In the genomic region with DNA sequence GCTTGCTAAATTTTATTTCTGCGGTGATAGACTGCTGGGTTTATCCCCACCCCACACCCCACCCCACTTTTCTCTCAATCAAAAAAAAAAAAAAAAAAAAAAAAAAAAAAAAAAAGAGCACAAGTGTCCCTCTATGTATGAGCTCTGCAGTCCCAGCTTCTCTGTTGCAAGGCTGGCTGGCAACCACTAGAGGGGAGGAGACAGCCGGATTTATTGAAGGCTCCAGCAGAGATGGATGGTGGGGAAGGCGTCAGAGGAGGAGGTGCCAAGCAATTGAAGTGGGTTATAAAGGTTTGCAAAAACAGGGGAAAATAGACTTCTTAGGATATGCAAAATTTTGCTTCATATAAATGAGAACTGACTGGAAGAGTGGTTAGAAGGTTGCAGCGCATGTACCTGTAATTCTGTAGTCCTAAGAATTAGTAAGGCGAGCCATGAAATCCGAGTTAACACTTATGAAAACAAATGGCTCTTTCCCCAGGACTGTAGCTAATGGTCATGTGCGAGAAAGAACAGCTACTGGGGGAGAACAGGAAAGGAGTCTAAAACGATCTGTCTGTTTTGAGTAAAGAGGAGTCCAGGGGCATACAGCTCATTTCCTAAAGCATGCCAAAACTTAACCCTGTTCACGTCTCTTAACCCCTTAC, we compare ENCODE assay signal across 8 mouse cellular contexts.
A peak's percentile ranks its signal among the peaks of the same experiment; 100 is the strongest.
DNase-seq lines count a peak whose midpoint lies in the region; ATAC-seq and TF ChIP-seq lines count a peak whose summit lies in the region.

No protein-coding gene starts in this region.

- H3K36me3 ChIP-seq in forebrain, embryonic 13.5 days (ENCODE audit: poor library complexity, severe bottlenecking), result no peaks in the 10 kb centered on the region
- H3K36me3 ChIP-seq in midbrain, embryonic 14.5 days (ENCODE audit: control insufficient read depth, insufficient read depth, low read length), result no peaks in the 10 kb centered on the region

- H3K27ac ChIP-seq in forebrain, embryonic 13.5 days, result peak overlapping the region; percentile 84
- peak overlapping the region; percentile 60 for H3K27ac ChIP-seq in midbrain, embryonic 14.5 days (replicated peaks; ENCODE audit: low read depth, low read length)

- peak overlapping the region; percentile 15 for H3K4me3 ChIP-seq in forebrain, embryonic 13.5 days
- peak overlapping the region; percentile 20 for H3K4me3 ChIP-seq in midbrain, embryonic 14.5 days (replicated peaks; ENCODE audit: low read depth, low read length)

- peak; percentile 83 for TF ChIP-seq CTCF in Patski (IDR thresholded peaks at IDR 0.05)

- peaks cover 59% of the 10 kb centered on the region for H3K4me1 ChIP-seq in forebrain, embryonic 13.5 days
- peaks cover 32% of the 10 kb centered on the region for H3K4me1 ChIP-seq in midbrain, embryonic 14.5 days (ENCODE audit: control insufficient read depth, insufficient read depth, low read length)

- in situ Hi-C loops in Patski (cut with MboI; ENCODE audit: low pct_unique_long_range_greater_than_20kb), result loop anchor here (10.0 kb wide), 1 partner anchor 904 kb away; no protein-coding TSS in a partner anchor

- CTCF ChIA-PET in Patski (lab: Charles Lee), result interaction anchor here (0.6 to 1.5 kb wide), 4 partner anchors 430 to 963 kb away, joined by 3 to 5 read pairs (median 4); no protein-coding TSS in a partner anchor

- H3K9ac ChIP-seq in forebrain, embryonic 13.5 days, result no peak overlapping the region; the same call in 1 of the 2 replicates
- H3K9ac ChIP-seq in midbrain, embryonic 14.5 days (replicated peaks; ENCODE audit: low read length), result 0 out of 2 replicates have a peak overlapping the region, but pooled peaks have one; percentile 2

- peaks cover 7% of the 10 kb centered on the region for H3K27me3 ChIP-seq in Patski
- H3K27me3 ChIP-seq in forebrain, embryonic 13.5 days, result no peaks in the 10 kb centered on the region
- H3K27me3 ChIP-seq in midbrain, embryonic 14.5 days (ENCODE audit: control insufficient read depth, insufficient read depth, low read length), result no peaks in the 10 kb centered on the region

- no peaks in the 10 kb centered on the region for H3K9me3 ChIP-seq in forebrain, embryonic 13.5 days (replicated peaks)
- H3K9me3 ChIP-seq in midbrain, embryonic 14.5 days (ENCODE audit: control insufficient read depth, low read length), result no peaks in the 10 kb centered on the region

- DNase-seq in Patski (ENCODE audit: low read depth, low spot score), result peak; percentile 20
- DNase-seq in cerebellum, adult 11 months, result peak; percentile 2
- DNase-seq in hindlimb bud, embryonic 11.5 days (ENCODE audit: extremely low spot score, low read depth, low spot score), result peak; percentile 46
- peak; percentile 64 to 76 for DNase-seq in left cerebral cortex, adult 18-20 months (ENCODE audit: low spot score in 2 of 2)
- DNase-seq in midbrain, embryonic 14.5 days, result peak; percentile 92
- DNase-seq in testis, postnatal 10 days (ENCODE audit: low spot score), result peak; percentile 42

- POLR2A ChIA-PET in Patski (lab: Charles Lee), result no interaction called here

- ATAC-seq in Patski, result peak; percentile 88
- ATAC-seq in forebrain, embryonic 13.5 days, result peak; percentile 89
- ATAC-seq in midbrain, embryonic 14.5 days (ENCODE audit: low FRiP score, low TSS enrichment), result peak; percentile 82
- ATAC-seq in activated CD4-positive, CD25-positive, alpha-beta regulatory T cell, adult 4 months, result no peak

- H3K4me2 ChIP-seq in forebrain, embryonic 13.5 days, result peak overlapping the region; percentile 47
- peak overlapping the region; percentile 51 for H3K4me2 ChIP-seq in midbrain, embryonic 14.5 days (ENCODE audit: low read length)

- 9% methylated on average over 9 of the region's 9 CpGs for WGBS in forebrain, embryonic 13.5 days
- WGBS in midbrain, embryonic 14.5 days, result 6% methylated on average over 9 of the region's 9 CpGs

Comparison
In these comparisons a context has a peak if more than half of its experiments do, and no peak if none do; other contexts are left out.
1. DNase-seq: peak in every context shown above with its lines; median percentile 92 in midbrain, embryonic 14.5 days; 70 in left cerebral cortex, adult 18-20 months; 46 in hindlimb bud, embryonic 11.5 days; 42 in testis, postnatal 10 days; 20 in Patski; 2 in cerebellum, adult 11 months.